Mouse (Mus musculus): ENCODE measurements at regions not wholly inside any gene's neighbourhood (a gene's known extent, or its start where the extent isn't known, plus 50 kb on each side); places are given as distances from the start of the nearest gene placed in this dataset.
"Not testable (repeated sequence)": the region's sequence is repeated elsewhere in the genome, so short reads cannot be mapped to it uniquely, and the experiment has no call there.

GRCm38 (mm10) chr7:36236673-36237072, 433.9 kb upstream of the Zfp507 start:
- no peak for ATAC-seq (ENCODE audit: insufficient number of reproducible peaks, low FRiP score, low TSS enrichment)

GRCm38 (mm10) chr7:36229031-36229430, 426.2 kb upstream of the Zfp507 start:
- ATAC-seq (ENCODE audit: insufficient number of reproducible peaks, low FRiP score, low TSS enrichment), result no peak

- no peak for ATAC-seq (ENCODE audit: insufficient number of reproducible peaks, low FRiP score, low TSS enrichment)
Measured at GRCm38 (mm10) chr7:36224416-36224815, 421.6 kb upstream of the Zfp507 start.

GRCm38 (mm10) chr7:36218386-36218785, 415.6 kb upstream of the Zfp507 start:
- ATAC-seq (ENCODE audit: insufficient number of reproducible peaks, low FRiP score, low TSS enrichment), result no peak

GRCm38 (mm10) chr7:36210034-36210433, 407.2 kb upstream of the Zfp507 start:
- ATAC-seq (ENCODE audit: insufficient number of reproducible peaks, low FRiP score, low TSS enrichment), result no peak

GRCm38 (mm10) chr7:36207525-36208260, 404.9 kb upstream of the Zfp507 start:
- no peak for ATAC-seq (ENCODE audit: insufficient number of reproducible peaks, low FRiP score, low TSS enrichment)

GRCm38 (mm10) chr7:36198091-36198700, 395.4 kb upstream of the Zfp507 start:
- ATAC-seq (ENCODE audit: insufficient number of reproducible peaks, low FRiP score, low TSS enrichment), result no peak

- ATAC-seq (ENCODE audit: insufficient number of reproducible peaks, low FRiP score, low TSS enrichment), result no peak
Measured at GRCm38 (mm10) chr7:36196154-36196720, 393.4 kb upstream of the Zfp507 start.

- no peak for ATAC-seq (ENCODE audit: insufficient number of reproducible peaks, low FRiP score, low TSS enrichment)
Measured at GRCm38 (mm10) chr7:36192645-36193044, 389.8 kb upstream of the Zfp507 start.

- no peak for ATAC-seq (ENCODE audit: insufficient number of reproducible peaks, low FRiP score, low TSS enrichment)
Measured at GRCm38 (mm10) chr7:36177947-36178346, 375.1 kb upstream of the Zfp507 start.

- ATAC-seq (ENCODE audit: insufficient number of reproducible peaks, low FRiP score, low TSS enrichment), result no peak
Measured at GRCm38 (mm10) chr7:36175296-36175695, 372.5 kb upstream of the Zfp507 start.

GRCm38 (mm10) chr7:36172511-36172910, 369.7 kb upstream of the Zfp507 start:
- not testable (repeated sequence) for ATAC-seq (ENCODE audit: insufficient number of reproducible peaks, low FRiP score, low TSS enrichment)

GRCm38 (mm10) chr7:36157270-36157945, 354.6 kb upstream of the Zfp507 start:
- no peak for ATAC-seq (ENCODE audit: insufficient number of reproducible peaks, low FRiP score, low TSS enrichment)

GRCm38 (mm10) chr7:36156595-36156994, 353.8 kb upstream of the Zfp507 start:
- ATAC-seq (ENCODE audit: insufficient number of reproducible peaks, low FRiP score, low TSS enrichment), result no peak

- ATAC-seq (ENCODE audit: insufficient number of reproducible peaks, low FRiP score, low TSS enrichment), result no peak
Measured at GRCm38 (mm10) chr7:36155576-36155975, 352.8 kb upstream of the Zfp507 start.

GRCm38 (mm10) chr7:36155159-36155558, 352.4 kb upstream of the Zfp507 start:
- ATAC-seq (ENCODE audit: insufficient number of reproducible peaks, low FRiP score, low TSS enrichment), result no peak

- no peak for ATAC-seq (ENCODE audit: insufficient number of reproducible peaks, low FRiP score, low TSS enrichment)
Measured at GRCm38 (mm10) chr7:36150871-36151560, 348.2 kb upstream of the Zfp507 start.

- no peak for ATAC-seq (ENCODE audit: insufficient number of reproducible peaks, low FRiP score, low TSS enrichment)
Measured at GRCm38 (mm10) chr7:36136571-36136970, 333.8 kb upstream of the Zfp507 start.

- no peak for ATAC-seq (ENCODE audit: insufficient number of reproducible peaks, low FRiP score, low TSS enrichment)
Measured at GRCm38 (mm10) chr7:36134557-36134956, 331.8 kb upstream of the Zfp507 start.

GRCm38 (mm10) chr7:36133658-36134143, 330.9 kb upstream of the Zfp507 start:
- no peak for ATAC-seq (ENCODE audit: insufficient number of reproducible peaks, low FRiP score, low TSS enrichment)
